Mouse (Mus musculus): ENCODE data around the gene Rras.

Rras gene

DNA sequence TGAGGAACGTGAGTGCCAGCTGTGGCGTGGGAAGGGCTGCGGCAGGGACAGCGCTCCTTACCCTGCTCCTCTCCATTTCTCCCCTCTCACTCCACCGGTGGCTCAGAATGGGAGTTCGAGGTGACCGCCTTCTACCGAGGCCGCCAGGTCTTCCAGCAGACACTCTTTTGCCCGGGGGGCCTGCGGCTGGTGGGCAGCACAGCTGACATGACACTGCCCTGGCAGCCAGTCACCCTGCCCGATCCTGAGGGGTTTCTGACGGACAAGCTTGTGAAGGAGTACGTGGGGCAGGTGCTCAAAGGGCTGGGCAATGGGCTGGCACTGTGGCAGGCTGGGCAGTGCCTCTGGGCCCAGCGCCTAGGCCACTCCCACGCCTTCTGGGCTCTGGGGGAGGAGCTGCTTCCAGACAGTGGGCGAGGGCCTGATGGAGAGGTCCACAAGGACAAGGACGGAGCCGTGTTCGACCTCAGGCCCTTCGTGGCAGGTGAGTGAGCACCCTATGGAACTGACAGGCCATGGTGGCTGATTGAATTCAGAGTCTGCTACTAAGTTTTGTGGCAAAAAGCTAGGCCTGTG, 17.1 kb upstream of the Rras start:
- DNase-seq, result no peak

GRCm38 (mm10) chr7:45002440-45002839, 15.3 kb upstream of the Rras start:
- no peak for DNase-seq

DNA sequence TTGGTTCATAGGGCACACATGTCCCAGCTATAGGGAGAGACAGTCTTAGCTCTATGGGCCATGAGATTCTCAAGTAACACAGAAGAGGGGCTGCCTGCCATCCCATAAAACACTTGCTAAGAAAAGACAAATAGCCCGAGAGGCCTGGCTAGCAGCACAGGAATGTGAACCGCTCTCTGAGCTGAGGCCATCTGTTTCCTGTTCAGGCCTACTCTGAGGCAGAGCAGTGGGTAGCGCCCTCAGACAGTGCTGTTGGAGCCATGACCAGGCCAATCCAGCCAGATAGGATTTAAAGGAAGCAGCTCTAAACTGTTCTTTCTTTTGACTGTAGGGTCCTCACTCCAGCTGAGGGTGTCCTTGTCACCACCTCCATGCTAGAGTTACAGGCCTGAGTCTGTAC, 13.2 kb upstream of the Rras start:
- no peak for DNase-seq

GRCm38 (mm10) chr7:45005321-45005992, 12.3 kb upstream of the Rras start:
- DNase-seq, result no peak

GRCm38 (mm10) chr7:45006503-45006902, 11.3 kb upstream of the Rras start:
- no peak for DNase-seq

GRCm38 (mm10) chr7:45007141-45007540, 10.6 kb upstream of the Rras start:
- DNase-seq, result no peak

GRCm38 (mm10) chr7:45007846-45008245, 9.9 kb upstream of the Rras start:
- no peak for DNase-seq

DNA sequence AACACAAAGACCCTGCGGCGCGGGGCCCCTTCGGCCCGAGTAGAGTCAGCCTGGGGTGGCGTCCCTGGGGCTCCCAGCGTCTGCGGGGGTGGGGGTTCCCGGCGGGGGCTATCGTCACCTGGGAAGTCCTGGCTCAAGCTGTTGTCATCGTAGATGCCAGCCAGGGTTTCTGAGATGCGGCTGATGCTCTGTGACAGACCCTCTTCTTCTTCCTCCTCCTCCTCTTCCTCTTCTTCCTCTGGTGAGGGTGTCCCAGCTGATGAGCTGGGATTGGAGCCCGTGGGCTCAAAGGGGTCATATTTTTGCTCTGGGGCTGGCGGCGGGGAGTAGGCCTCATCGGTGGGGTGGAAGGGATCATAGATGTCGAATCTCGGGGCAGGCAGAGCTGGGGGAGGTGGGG, 9.3 kb upstream of the Rras start:
- no peak for DNase-seq

- no peak for DNase-seq
Observed at GRCm38 (mm10) chr7:45012011-45012410, 5.8 kb upstream of the Rras start.

GRCm38 (mm10) chr7:45012824-45013223, 4.9 kb upstream of the Rras start:
- DNase-seq, result no peak

DNA sequence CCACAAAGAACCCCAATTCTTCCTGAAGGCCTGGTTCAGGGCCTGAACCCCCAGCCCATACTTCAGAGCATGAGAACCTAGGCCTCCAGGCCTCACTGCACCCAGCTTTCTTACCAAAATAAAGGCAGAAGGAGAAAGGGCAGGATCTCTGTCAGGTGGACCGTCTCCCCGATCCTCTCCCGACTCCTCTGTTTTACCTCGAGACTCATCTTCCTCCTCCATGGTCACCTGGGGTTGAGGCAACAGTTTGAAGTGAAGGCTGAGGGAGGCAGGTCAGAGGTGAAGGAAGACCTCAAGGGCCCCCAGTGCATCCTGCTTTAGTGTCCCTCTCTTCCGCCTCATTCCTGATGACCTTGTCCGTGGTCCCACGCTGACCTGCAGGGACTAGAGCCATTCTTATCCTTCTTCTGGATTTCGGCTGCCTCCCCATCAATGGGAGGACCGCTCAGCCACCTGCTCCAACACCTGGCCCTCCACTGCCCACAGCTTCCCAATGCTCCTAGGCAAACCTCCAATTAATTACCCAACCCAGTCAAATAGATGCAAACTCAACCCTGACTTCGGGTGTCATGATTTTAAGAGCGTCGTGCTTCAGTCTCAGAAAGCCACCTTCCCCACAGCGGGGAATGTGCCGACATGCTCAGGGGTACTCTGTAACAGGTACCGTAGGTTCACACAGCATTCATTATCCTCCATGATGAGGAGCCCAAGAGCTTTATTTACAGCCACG, 4.2 kb upstream of the Rras start:
- no peak for DNase-seq

- no peak for DNase-seq
Observed at GRCm38 (mm10) chr7:45014096-45014451, 3.7 kb upstream of the Rras start.

GRCm38 (mm10) chr7:45015344-45015956, 2.3 kb upstream of the Rras start:
- DNase-seq, result no peak

- peak; percentile 100 for DNase-seq
Observed at GRCm38 (mm10) chr7:45015957-45016612, 1.7 kb upstream of the Rras start, which contains the start of gene Scaf1. Gene Scaf1, minus strand, starts transcription at chr7:45016363.

DNA sequence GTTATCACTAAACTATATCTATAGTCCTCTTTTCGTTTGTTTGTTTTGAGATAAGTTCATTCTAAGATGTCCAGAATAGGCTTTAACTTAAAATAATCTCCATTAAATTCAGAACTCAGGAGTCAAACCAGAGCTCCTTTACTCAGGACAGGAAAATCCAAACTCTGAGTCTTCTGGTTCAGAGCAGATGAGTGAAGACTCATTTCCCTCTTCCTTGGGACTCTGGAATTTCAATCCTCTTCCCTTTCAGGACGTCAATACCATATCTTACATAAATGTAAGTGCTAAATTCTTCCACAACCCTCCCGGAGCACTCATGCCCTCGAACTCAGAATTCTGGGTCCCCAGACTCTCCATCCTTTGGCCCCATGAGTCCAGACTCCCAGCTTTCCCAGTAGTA, 1.0 kb upstream of the Rras start:
- DNase-seq, result peak; percentile 18

DNA sequence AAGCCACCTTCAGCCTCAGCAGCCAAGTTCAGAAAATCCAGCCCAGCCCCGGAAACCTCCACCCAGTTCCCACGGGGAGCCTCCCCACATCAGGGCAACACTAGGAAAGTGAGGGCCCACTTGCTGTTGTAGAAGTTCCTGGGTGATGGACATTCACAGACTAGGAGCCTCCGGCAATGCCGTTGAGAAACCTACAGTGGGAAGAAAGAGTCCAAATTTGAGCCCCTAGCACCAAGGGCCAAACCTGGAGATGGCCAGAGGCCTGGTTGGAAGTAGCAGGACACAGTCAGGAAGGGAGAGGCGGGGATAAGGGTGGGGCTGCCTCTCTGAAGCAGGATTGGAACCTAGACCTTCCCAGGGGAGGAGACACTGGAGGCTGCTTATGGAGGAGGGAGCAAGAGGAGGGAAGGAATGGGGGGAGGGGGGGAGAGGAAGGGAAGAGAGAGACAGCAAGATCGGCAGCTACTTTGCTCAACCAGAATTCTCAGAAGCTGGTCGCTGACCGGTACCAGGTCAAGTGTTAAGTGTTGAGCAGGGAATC, 1.3 kb downstream of the Rras start:
- peak; percentile 91 for DNase-seq

GRCm38 (mm10) chr7:45020225-45020624, 2.5 kb downstream of the Rras start:
- DNase-seq, result no peak

GRCm38 (mm10) chr7:45023711-45024110, 6.0 kb downstream of the Rras start:
- DNase-seq, result peak; percentile 51

DNA sequence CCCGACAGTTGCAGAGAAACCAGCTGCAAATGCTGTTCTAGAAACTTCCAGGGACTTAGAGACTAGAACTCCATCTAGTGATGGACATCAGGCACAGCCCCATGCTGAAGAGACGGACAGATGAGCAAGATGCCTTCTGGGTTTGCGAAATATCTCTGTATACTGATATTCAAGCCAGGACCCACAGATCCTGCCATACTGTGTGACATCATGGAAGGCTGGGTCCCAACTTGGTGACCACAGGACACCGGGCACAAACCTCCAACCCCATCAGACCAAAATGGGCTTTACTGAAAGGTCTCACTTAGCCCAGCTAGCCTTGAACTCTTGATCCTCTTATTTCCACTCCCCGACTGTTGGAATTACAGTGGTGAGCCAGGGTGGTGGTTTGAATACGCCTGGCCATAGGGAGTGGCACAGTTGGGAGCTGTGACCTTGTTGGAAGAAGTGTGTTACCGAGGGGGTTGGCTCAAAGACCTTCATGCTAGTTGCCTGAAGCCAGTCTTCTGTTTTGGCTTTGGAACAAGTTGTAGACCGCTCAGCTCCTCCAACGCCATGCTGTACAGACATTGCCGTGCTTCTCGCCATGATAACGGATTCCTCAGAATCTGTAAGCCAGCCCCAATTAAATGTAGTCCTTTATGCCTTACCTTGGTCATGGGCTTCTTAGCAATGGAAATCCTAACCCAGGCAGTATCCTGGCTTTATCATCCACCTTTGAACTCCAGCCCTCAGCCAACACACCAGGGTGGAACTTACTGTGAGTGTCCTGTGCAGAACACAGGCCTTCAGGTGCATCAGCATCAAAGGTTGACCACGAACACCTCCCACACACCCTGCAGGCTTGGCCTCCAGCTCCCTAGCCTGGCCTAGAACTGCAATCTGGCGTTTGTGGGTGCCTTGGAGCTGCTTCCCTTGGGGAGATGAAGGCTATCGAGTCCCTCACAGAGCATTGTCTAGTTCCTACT, 6.8 kb downstream of the Rras start:
- DNase-seq, result no peak

DNA sequence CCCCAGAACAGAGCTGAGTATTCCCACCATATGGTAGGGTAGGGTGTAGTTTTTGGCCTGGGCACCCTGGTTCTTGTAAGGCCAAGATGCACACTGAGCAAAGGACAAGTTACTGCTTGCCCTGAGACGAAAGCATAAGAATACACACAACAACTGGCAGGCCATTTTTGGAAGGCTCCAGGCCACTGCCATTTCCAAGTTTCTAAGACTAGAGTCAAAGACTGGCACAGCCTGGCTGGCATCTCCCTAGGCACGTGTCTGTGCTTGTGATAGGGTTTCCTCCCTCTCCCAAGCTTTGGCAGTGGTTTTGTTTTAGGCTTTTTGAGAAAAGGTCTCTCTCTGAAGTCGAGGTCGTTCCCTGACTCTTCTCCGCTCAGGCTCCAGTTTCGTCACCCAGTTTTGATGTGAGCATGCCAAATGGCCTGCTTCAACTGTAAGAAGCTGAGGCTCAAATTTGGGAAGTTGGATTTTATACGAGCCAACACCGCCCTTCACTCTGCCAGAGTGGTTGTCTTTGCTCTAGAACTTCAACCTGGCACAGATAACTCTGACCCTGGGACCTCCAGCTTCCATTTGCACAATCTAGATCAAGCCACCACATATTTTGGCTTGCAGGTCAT, 8.0 kb downstream of the Rras start:
- DNase-seq, result no peak

GRCm38 (mm10) chr7:45026256-45026655, 8.5 kb downstream of the Rras start:
- no peak for DNase-seq

Measured in lung, postnatal 36 days (tissue).